Mouse (Mus musculus): ENCODE measurements at regions not wholly inside any gene's neighbourhood (a gene's known extent, or its start where the extent isn't known, plus 50 kb on each side); places are given as distances from the start of the nearest gene placed in this dataset.

- Histone ChIP-seq H3K27ac (replicated peaks; ENCODE audit: low read depth, low read length) (no peak overlapping the region), H3K4me2 (replicated peaks; ENCODE audit: low read depth, low read length, severe bottlenecking) (no peak overlapping the region), H3K4me1 (ENCODE audit: control insufficient read depth, insufficient read depth, low read length) (no peaks in the 10 kb centered on the region), H3K9ac (ENCODE audit: low read depth, low read length, severe bottlenecking) (no peak overlapping the region), H3K4me3 (replicated peaks; ENCODE audit: low read length) (no peak overlapping the region), H3K27me3 (ENCODE audit: control insufficient read depth, insufficient read depth, low read length) (no peaks in the 10 kb centered on the region), H3K9me3 (ENCODE audit: control insufficient read depth, low read length) (no peaks in the 10 kb centered on the region), H3K36me3 (ENCODE audit: control insufficient read depth, insufficient read depth, low read length) (no peaks in the 10 kb centered on the region)
- no peak for TF ChIP-seq POLR2A (IDR thresholded peaks at IDR 0.05; ENCODE audit: borderline replicate concordance, extremely low read depth, insufficient read depth, insufficient read length)
- no peak for DNase-seq (ENCODE audit: low spot score)
- ATAC-seq (ENCODE audit: low FRiP score, low read depth) = no peak
- 72% methylated on average over 6 of the region's 6 CpGs for WGBS
Observed at GRCm38 (mm10) chr9:9289570-9289969, 50.7 kb upstream of the Arhgap42 start.
